Mouse (Mus musculus) olfactory bulb, adult 2 months (tissue): ENCODE measurements around the gene Angel2. TPM values are rescaled to one million over a fixed set of nuclear protein-coding genes. Genes with fewer than 3 reads are reported as not detected.

Source experiments
- H3K27ac ChIP-seq: fragments of 200-500 bp; 2 replicates; pipeline ENCODE4 v1.5.1; 2012; ENCODE audit warnings: low read depth, low read length; ENCODE audit not compliant: insufficient read depth
- H3K4me1 ChIP-seq: fragments of 200-500 bp; 2 replicates; pipeline ENCODE4 v1.6.1; 2012; ENCODE audit warnings: low read length; ENCODE audit not compliant: control insufficient read depth, insufficient read depth
- H3K4me3 ChIP-seq: fragments of 200-500 bp; 2 replicates; pipeline ENCODE4 v1.5.1; 2012; ENCODE audit warnings: mild to moderate bottlenecking, low read depth, low read length, moderate library complexity; ENCODE audit not compliant: insufficient read depth
- CTCF ChIP-seq: fragments of 200-500 bp; IDR thresholded peaks from 2 replicates; pipeline ENCODE4 v1.5.1; 2012; ENCODE audit warnings: low read depth, mild to moderate bottlenecking, low read length, moderate library complexity; ENCODE audit not compliant: insufficient read depth
- POLR2A ChIP-seq: fragments of 200-500 bp; IDR thresholded peaks from 2 replicates; pipeline ENCODE4 v1.6.1; 2012; ENCODE audit warnings: mild to moderate bottlenecking, low read depth, low read length, moderate library complexity; ENCODE audit not compliant: insufficient read depth
- WGBS: fragments of 180-500 bp; shearing (Covaris S2); methylation state at CpG from one replicate; pipeline ENCODE4 v1.1.7; 2018; 5-methylcytosine and 5-hydroxymethylcytosine counted together
- polyA plus RNA-seq: library from polyadenylated mRNA; stranded (reverse); fragments of >200 nt; gene quantifications from 2 replicates; pipeline ENCODE4 v1.2.4, GENCODE M21; 2012; ENCODE audit warnings: low replicate concordance; ENCODE audit not compliant: missing spikeins, insufficient read depth, insufficient read length

Angel2 gene
- polyA plus RNA-seq, 1 experiment: not detected

GRCm38 (mm10) chr1:190928370-190929009, 3.6 kb downstream of the Angel2 start:
- WGBS: 1% methylated on average over 65 of the region's 79 CpGs
- peaks cover 3% of the 10 kb centered on the region; the same call in 1 of the 2 replicates for H3K4me1 ChIP-seq
- TF ChIP-seq CTCF (no peak), POLR2A (peak; percentile 72)
- peak overlapping the region; percentile 97 for H3K27ac ChIP-seq
- H3K4me3 ChIP-seq: peak overlapping the region; percentile 94

DNA sequence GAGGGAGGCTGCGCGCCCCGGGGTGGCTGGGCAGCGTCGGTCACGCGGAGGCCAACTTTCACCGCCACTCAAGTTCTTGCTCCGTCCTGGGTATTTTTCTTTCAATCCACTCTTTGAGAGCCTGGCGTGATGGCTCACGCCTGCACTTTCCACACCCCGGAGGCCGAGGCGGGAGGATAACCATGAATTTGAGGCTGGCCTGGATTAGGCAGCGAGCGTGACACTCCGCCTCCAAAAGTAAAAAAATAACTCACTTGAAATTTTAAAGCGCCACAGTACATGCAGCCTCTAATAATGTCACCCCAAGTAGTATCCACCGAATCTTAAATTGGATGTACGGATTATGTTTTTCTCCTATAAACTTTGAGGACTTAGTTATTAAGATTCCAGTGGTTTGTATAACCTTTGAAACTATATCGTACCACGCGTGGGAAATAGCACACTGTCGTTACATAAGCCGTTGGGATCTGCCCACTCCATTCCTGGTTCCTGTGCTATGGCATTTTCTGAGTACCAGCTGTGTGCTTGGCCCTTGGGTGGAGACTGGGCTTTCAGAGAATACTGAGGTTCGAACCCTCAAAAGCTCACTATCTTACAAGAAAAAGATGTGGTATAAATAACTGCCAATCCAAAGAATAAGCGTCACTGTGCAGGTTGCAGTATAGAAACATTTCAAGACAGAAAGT, 4.2 kb downstream of the Angel2 start:
- peak overlapping the region; percentile 94 for H3K4me3 ChIP-seq
- H3K27ac ChIP-seq: peak overlapping the region; percentile 82
- 3% methylated on average over 27 of the region's 27 CpGs for WGBS
- peaks cover 3% of the 10 kb centered on the region; the same call in 1 of the 2 replicates for H3K4me1 ChIP-seq
- no peak for TF ChIP-seq CTCF
- no peak; the same call in 1 of the 2 replicates for TF ChIP-seq POLR2A

- TF ChIP-seq POLR2A (no peak), CTCF (no peak)
- no peak overlapping the region for H3K4me3 ChIP-seq
- H3K4me1 ChIP-seq: peaks cover 3% of the 10 kb centered on the region; the same call in 1 of the 2 replicates
- 96% methylated on average over 6 of the region's 6 CpGs for WGBS
- no peak overlapping the region for H3K27ac ChIP-seq
Measured at GRCm38 (mm10) chr1:190930181-190930580, 5.3 kb downstream of the Angel2 start.

DNA sequence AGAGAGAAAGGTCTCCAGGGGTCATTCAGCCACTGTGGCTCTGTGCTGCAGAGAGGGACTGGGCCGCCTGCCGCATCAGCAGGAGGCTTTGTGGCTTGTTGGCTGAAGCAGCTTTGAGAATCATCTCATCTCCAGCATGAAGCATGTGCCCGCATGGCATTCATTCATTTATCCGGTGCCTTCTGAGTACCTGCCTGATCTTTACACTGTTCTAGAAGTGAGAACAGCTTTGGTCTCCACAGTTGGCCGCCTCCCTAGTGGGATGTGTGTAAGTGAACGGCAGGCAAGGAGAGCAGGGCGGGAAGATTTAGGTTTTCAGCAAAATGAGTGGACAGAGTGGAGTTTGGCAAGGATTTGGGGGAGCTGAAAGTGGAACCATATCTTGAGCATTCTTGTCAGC, 14.9 kb downstream of the Angel2 start:
- H3K4me1 ChIP-seq: no peaks in the 10 kb centered on the region
- H3K27ac ChIP-seq: no peak overlapping the region
- WGBS: 94% methylated on average over 7 of the region's 7 CpGs
- TF ChIP-seq CTCF (no peak), POLR2A (no peak)
- H3K4me3 ChIP-seq: no peak overlapping the region

DNA sequence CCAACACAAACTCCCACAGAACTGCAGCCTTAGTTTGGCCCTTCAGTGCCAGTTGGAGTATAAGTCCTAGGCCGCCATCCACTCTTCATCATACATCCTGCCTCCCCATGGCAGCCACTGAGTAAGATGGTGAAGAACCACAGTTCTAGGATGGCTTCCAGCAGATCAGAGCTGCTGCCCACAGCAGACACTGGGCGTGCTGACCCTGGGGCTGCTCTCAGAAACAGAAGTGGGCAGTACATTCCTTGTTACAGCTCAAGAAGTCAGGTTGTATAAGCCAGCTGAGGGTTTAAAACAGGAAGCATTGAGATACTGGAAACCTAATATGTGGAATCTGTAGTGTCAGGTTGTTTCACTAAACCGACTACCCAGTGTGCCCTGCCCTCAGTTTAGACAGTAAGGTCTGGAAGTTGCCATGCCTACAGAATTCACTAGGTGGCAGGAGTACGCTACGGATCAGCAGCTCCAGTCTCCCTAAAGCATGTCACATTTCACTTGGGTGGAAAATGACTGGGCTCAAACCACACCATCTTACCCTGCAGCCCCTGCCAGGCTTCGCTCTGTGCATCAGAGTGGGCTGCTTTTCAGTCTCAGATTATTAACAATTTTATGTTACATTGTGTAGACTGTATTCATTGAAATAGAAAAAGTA, 19.3 kb downstream of the Angel2 start:
- H3K27ac ChIP-seq: no peak overlapping the region
- no peak overlapping the region for H3K4me3 ChIP-seq
- H3K4me1 ChIP-seq: no peaks in the 10 kb centered on the region
- 41% methylated on average over 6 of the region's 6 CpGs for WGBS
- no peak for TF ChIP-seq CTCF
- no peak for TF ChIP-seq POLR2A

DNA sequence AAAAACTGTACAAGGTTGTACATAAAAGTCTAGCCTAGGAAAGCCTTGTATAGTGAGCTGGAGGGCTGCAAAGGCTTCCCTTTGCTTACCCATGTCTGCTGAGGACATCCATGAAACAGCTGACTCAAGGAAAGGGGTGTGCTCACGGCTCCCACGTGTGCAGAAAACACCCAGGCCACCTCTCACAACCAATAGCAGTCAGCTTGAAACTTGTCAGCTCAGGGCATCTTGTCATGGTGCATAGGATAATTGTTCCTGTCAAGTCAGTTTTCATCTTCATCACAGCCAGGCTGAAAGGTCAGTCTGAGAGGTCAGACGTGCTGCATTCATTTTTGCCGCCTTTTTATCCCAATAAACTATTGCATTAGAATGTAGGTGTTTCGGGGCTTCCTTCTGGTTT, 23.1 kb downstream of the Angel2 start:
- no peak for TF ChIP-seq POLR2A
- no peak for TF ChIP-seq CTCF
- WGBS: 81% methylated on average over 5 of the region's 5 CpGs
- Histone ChIP-seq H3K4me3 (no peak overlapping the region), H3K4me1 (no peaks in the 10 kb centered on the region), H3K27ac (no peak overlapping the region)

DNA sequence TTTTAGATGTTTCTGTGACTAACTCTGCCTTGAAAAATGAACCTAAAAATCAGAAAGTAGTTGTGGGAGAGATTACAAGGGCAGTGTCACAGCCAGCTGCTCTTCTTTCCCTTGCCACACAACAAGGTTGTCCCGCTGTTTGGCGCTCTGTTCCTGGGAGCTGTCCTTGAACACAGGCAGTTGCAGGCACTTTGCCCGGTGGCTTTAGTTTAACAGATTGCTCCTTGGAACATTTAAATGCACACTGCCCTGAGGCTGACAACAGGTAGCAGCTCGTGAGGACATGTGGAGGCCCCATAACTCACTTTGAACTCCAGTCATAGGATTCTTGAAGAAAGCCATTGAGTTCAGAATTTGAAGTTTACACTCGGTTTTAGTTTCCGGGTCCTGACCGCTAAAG, 23.5 kb downstream of the Angel2 start:
- no peak for TF ChIP-seq POLR2A
- no peak for TF ChIP-seq CTCF
- H3K27ac ChIP-seq: no peak overlapping the region
- H3K4me1 ChIP-seq: no peaks in the 10 kb centered on the region
- no peak overlapping the region for H3K4me3 ChIP-seq
- 83% methylated on average over 7 of the region's 7 CpGs for WGBS

DNA sequence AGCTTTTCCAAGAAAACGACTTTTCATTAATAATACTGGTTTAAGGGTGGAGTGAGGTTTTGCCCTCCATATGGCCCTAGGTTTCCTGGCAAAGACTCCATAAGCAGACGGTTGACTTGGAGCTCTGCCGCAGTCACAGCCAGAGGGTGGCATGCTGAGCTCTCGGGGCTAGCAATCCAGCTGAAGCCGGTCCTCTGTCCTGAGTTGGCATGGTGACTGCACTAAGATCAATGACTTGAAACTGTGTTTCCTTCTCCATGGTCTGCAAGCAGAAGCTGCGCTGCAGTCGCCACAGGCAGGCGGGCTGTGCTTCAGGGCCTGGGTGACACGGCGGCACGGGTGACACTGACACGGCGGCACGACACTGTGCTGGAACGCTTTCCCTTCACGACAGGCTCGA, 23.9 kb downstream of the Angel2 start:
- TF ChIP-seq POLR2A: no peak
- no peak for TF ChIP-seq CTCF
- H3K4me3 ChIP-seq: no peak overlapping the region
- H3K4me1 ChIP-seq: peaks cover 3% of the 10 kb centered on the region; the same call in 1 of the 2 replicates
- no peak overlapping the region for H3K27ac ChIP-seq
- 81% methylated on average over 17 of the region's 17 CpGs for WGBS

GRCm38 (mm10) chr1:190951014-190951413, 26.1 kb downstream of the Angel2 start:
- H3K4me1 ChIP-seq: peaks cover 8% of the 10 kb centered on the region; the same call in 1 of the 2 replicates
- TF ChIP-seq POLR2A (no peak), CTCF (no peak)
- 76% methylated on average over 5 of the region's 5 CpGs for WGBS
- H3K4me3 ChIP-seq: no peak overlapping the region
- no peak overlapping the region for H3K27ac ChIP-seq
